Mouse (Mus musculus) embryonic facial prominence, embryonic 14.5 days (tissue): ENCODE measurements around the gene Zzz3. TPM values are rescaled to one million over a fixed set of nuclear protein-coding genes. Genes with fewer than 3 reads are reported as not detected.

Experiments used
- ATAC-seq: fragments of 200-750 bp; cut with Nextera tagmentation; 2 replicates; pipeline ENCODE4 v1.8.0; 2017; ENCODE audit warnings: low read depth, moderate number of reproducible peaks, moderate TSS enrichment
- DNase-seq: peaks from one replicate; pipeline ENCODE4 v3.0.0-alpha.2; 2015; ENCODE audit warnings: low spot score
- H3K27ac ChIP-seq: fragments of 300-500 bp; sonication (generic); replicated peaks from 2 replicates; pipeline ENCODE4 v1.5.1; 2014; ENCODE audit warnings: low read depth, mild to moderate bottlenecking, low read length, moderate library complexity
- H3K27me3 ChIP-seq: fragments of 300-500 bp; sonication (generic); replicated peaks from 2 replicates; pipeline ENCODE4 v1.6.1; 2014; ENCODE audit warnings: low read length; ENCODE audit not compliant: control insufficient read depth, insufficient read depth
- H3K36me3 ChIP-seq: fragments of 300-500 bp; sonication (generic); 2 replicates; pipeline ENCODE4 v1.6.1; 2014; ENCODE audit warnings: low read length, mixed read lengths; ENCODE audit not compliant: control insufficient read depth, insufficient read depth
- H3K4me1 ChIP-seq: fragments of 300-500 bp; sonication (generic); 2 replicates; pipeline ENCODE4 v1.6.1; 2014; ENCODE audit warnings: antibody characterized with exemption, low read length; ENCODE audit not compliant: control insufficient read depth, insufficient read depth
- H3K4me2 ChIP-seq: fragments of 300-500 bp; sonication (generic); 2 replicates; pipeline ENCODE4 v1.6.1; 2014; ENCODE audit warnings: low read depth, mild to moderate bottlenecking, low read length, moderate library complexity, mixed read lengths
- H3K4me3 ChIP-seq: fragments of 300-500 bp; sonication (generic); 2 replicates; pipeline ENCODE4 v1.5.1; 2014; ENCODE audit warnings: low read depth, mild to moderate bottlenecking, low read length
- H3K9ac ChIP-seq: fragments of 300-500 bp; sonication (generic); 2 replicates; pipeline ENCODE4 v1.6.1; 2014; ENCODE audit warnings: low read depth, mild to moderate bottlenecking, low read length, moderate library complexity, mixed read lengths
- H3K9me3 ChIP-seq: fragments of 300-500 bp; sonication (generic); 2 replicates; pipeline ENCODE4 v1.6.1; 2016; ENCODE audit warnings: low read length; ENCODE audit not compliant: control insufficient read depth
- WGBS: fragments of 180-500 bp; shearing (Covaris S2); extraction: QIAGEN DNeasy Blood & Tissue Kit; methylation state at CpG from one replicate; pipeline ENCODE4 v1.1.7; 2014; 5-methylcytosine and 5-hydroxymethylcytosine counted together
- polyA plus RNA-seq: library from polyadenylated mRNA; unstranded; fragments of >200 nt; fragmentation: Nextera tagmentation; extraction: Ambion mirVana; gene quantifications from 2 replicates; pipeline ENCODE4 v1.2.1, GENCODE M21; 2014

Zzz3 gene
- polyA plus RNA-seq, 1 experiment from 2014 or later: 48.3 TPM

DNA sequence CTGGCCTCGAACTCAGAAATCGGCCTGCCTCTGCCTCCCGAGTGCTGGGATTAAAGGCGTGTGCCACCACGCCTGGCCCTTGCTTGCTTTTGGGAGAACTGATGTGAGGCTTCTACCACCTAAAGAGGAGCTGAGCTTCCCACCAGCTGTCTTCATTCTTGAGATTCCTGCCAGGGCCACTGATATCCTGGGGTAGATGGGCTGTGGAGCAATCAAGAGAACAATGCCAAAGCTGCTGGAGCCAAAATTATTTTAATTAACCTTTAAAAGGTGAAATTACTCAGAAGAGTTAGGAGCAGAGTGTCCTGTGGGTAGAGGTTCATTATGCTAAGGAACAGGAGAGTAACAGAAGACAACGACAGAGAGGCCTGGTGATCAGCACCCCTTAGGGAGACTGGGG lies 70.1 kb downstream of the Zzz3 start:
- H3K27ac ChIP-seq: no peak overlapping the region
- no peak overlapping the region for H3K4me3 ChIP-seq
- H3K9ac ChIP-seq: no peak overlapping the region
- no peak for DNase-seq
- H3K4me2 ChIP-seq: no peak overlapping the region
- no peaks in the 10 kb centered on the region for H3K27me3 ChIP-seq
- ATAC-seq: no peak
- peaks cover 22% of the 10 kb centered on the region for H3K36me3 ChIP-seq
- peaks cover 9% of the 10 kb centered on the region; the same call in 1 of the 2 replicates for H3K4me1 ChIP-seq
- 78% methylated on average over 6 of the region's 6 CpGs for WGBS
- H3K9me3 ChIP-seq: no peaks in the 10 kb centered on the region

DNA sequence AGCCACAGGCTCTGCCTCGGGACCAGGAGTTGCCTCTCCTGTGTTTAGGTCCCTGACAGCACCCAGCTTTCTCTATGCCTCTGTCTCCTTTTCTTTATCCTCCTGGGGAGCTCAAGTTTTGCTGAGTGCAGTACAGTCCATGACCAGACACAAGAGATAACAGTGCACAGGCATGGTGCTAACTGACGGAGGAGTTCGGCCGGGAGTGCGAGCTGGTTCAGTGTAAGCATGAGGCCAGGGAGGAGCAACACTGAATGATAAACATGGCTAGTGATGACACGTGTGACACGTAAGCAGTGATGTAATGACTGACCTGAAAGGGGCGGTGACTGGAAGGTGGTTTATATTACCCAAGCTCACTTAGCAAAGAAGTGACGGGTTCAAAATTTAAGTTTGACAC lies 71.6 kb downstream of the Zzz3 start:
- DNase-seq: no peak
- Histone ChIP-seq H3K4me1 (peaks cover 9% of the 10 kb centered on the region; the same call in 1 of the 2 replicates), H3K4me3 (no peak overlapping the region), H3K4me2 (no peak overlapping the region), H3K27ac (no peak overlapping the region), H3K36me3 (peaks cover 11% of the 10 kb centered on the region), H3K27me3 (no peaks in the 10 kb centered on the region), H3K9ac (no peak overlapping the region), H3K9me3 (no peaks in the 10 kb centered on the region)
- 91% methylated on average over 9 of the region's 9 CpGs for WGBS
- ATAC-seq: no peak

DNA sequence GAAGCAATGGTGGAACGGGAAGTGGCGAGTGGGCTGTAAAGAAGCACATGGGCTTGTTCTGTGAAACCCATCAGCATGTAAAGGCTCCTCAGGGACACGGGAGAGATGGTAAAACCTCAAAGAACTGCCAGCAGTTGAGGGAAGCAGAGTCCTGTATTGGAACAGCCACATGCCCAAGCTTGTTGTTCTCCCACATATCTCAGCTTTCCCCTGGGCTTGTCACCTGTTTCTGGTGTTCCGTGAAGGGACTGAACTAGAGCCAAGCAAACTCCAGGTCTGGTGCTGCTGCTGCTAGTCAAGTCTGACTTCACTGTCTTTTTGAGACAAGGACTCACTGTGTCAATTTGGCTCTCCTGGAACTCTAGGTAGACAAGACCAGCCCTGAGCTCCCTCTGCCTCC lies 72.0 kb downstream of the Zzz3 start:
- peaks cover 8% of the 10 kb centered on the region for H3K36me3 ChIP-seq
- H3K27me3 ChIP-seq: no peaks in the 10 kb centered on the region
- H3K27ac ChIP-seq: no peak overlapping the region
- no peak overlapping the region for H3K4me2 ChIP-seq
- no peak overlapping the region for H3K4me3 ChIP-seq
- WGBS: 73% methylated on average over 4 of the region's 4 CpGs
- DNase-seq (peak; percentile 60), ATAC-seq (peak; percentile 42; the same call in 1 of the 2 replicates)
- no peaks in the 10 kb centered on the region for H3K9me3 ChIP-seq
- H3K4me1 ChIP-seq: peaks cover 9% of the 10 kb centered on the region; the same call in 1 of the 2 replicates
- no peak overlapping the region for H3K9ac ChIP-seq

DNA sequence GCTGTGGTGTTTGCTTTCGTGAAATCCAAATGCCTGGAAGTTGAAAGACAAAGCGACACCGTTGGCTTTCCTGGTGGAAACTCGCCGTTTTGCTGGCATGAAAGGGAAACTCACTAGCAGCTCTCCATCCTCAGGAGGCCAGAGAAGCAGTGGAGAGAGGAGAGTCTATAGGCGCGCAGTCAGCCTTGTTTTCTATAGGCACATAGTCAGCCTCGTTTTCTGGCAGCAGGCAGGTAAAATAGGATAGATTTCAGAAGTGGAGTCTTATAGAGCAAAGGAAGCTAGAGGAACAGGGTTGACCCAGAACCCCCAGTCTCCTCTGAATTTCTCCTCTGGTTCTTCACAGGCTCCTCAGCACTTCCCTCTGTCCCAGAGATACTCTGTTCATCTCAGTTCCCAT lies 72.8 kb downstream of the Zzz3 start:
- peaks cover 6% of the 10 kb centered on the region; the same call in 1 of the 2 replicates for H3K36me3 ChIP-seq
- ATAC-seq (no peak), DNase-seq (no peak)
- no peak overlapping the region for H3K4me2 ChIP-seq
- WGBS: 82% methylated on average over 8 of the region's 8 CpGs
- H3K9ac ChIP-seq: no peak overlapping the region
- H3K9me3 ChIP-seq: no peaks in the 10 kb centered on the region
- H3K27me3 ChIP-seq: no peaks in the 10 kb centered on the region
- no peak overlapping the region for H3K4me3 ChIP-seq
- peaks cover 9% of the 10 kb centered on the region; the same call in 1 of the 2 replicates for H3K4me1 ChIP-seq
- H3K27ac ChIP-seq: no peak overlapping the region

DNA sequence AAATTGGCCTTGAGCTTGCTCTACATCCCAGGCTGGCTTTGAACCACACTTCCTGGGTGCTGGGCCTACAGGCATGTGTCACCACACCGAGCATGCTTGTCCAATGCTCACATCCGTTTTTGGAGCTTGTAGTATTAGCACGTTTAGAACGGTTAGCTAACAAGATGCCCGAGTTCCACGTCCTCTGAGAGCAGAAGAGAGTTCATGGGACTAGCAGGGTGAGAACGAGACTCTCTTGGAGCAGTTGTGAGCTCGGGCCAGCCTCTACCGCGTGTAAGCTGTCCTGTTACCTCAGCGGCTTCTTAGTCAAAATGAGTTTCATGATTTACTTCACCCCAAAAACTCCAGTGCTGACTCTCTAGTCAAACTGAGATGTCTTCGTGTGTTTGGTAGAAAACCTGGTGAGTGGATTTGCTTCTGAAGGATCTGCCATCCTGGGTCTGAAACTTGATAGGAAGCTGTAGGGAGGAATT lies 73.3 kb downstream of the Zzz3 start:
- DNase-seq: peak; percentile 45
- Histone ChIP-seq H3K36me3 (0 out of 2 replicates have a peak, but pooled peaks cover under 1% of the 10 kb centered on the region), H3K4me1 (peaks cover 9% of the 10 kb centered on the region; the same call in 1 of the 2 replicates), H3K9ac (no peak overlapping the region), H3K4me2 (no peak overlapping the region), H3K27ac (no peak overlapping the region), H3K27me3 (no peaks in the 10 kb centered on the region), H3K4me3 (no peak overlapping the region), H3K9me3 (no peaks in the 10 kb centered on the region)
- WGBS: 75% methylated on average over 12 of the region's 12 CpGs
- no peak for ATAC-seq

DNA sequence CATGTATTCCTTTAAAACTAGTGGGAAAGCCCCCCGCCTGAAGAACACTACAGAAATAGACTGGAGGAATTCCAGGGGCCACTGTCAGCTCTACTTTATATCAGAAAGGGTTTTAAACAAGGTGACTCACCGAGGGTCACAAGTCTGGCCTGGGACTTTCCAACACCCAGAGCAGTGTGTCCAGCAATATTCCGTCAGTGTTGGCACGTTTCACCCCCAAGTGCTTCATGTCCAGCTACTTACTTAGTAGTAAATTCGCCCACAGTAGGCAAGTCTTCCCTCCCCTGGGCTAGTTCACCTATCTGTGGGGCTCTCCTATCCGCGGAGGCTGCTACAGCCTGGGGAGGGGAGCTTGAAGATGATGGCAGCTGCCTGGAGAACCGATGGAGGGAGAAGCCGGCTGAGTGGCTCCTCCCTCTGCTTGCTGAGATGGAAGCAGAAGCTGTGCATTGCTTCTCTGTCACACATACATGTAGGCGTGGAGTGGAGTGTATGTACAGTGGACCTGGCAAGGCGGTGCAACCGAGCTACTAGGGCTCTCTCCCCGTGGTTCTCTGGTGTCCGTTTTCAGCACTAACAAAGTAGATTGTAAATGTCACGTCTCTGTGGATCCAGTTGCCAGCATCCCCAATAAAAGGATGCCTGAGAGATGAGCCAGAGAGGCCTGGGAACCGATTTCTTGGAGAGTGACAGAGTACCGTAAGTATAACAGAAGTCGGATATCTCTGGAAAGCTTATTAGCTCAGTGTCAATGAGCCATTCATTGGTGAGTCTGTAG lies 74.3 kb downstream of the Zzz3 start:
- H3K4me1 ChIP-seq: peaks cover 9% of the 10 kb centered on the region; the same call in 1 of the 2 replicates
- H3K9ac ChIP-seq: no peak overlapping the region
- no peak overlapping the region for H3K4me3 ChIP-seq
- H3K9me3 ChIP-seq: no peaks in the 10 kb centered on the region
- H3K4me2 ChIP-seq: no peak overlapping the region
- H3K36me3 ChIP-seq: no peaks in the 10 kb centered on the region
- no peak overlapping the region for H3K27ac ChIP-seq
- WGBS: 64% methylated on average over 18 of the region's 18 CpGs
- ATAC-seq (no peak), DNase-seq (no peak)
- H3K27me3 ChIP-seq: no peaks in the 10 kb centered on the region

DNA sequence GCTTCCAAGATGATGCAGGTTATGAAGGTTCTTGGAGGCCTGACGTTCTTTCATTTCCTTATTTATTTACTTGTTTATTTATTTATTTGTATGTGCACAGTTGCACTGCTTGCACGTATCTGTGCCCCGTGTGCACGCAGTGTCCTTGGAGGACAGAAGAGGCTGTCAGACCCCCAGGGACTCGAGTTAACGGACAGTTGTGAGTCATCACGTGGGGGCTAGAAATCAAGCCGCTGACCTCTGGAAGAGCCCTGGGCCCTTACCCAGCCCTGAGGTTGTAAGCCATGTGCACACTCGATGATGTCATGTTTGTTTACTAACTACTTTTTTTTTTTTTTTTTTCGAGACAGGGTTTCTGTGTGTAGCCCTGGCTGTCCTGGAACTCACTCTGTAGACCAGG lies 75.1 kb downstream of the Zzz3 start:
- no peak for DNase-seq
- H3K36me3 ChIP-seq: no peaks in the 10 kb centered on the region
- no peaks in the 10 kb centered on the region for H3K27me3 ChIP-seq
- H3K9me3 ChIP-seq: no peaks in the 10 kb centered on the region
- ATAC-seq: no peak
- H3K4me3 ChIP-seq: no peak overlapping the region
- peaks cover 9% of the 10 kb centered on the region; the same call in 1 of the 2 replicates for H3K4me1 ChIP-seq
- 82% methylated on average over 10 of the region's 10 CpGs for WGBS
- H3K9ac ChIP-seq: no peak overlapping the region
- H3K4me2 ChIP-seq: no peak overlapping the region
- H3K27ac ChIP-seq: no peak overlapping the region

DNA sequence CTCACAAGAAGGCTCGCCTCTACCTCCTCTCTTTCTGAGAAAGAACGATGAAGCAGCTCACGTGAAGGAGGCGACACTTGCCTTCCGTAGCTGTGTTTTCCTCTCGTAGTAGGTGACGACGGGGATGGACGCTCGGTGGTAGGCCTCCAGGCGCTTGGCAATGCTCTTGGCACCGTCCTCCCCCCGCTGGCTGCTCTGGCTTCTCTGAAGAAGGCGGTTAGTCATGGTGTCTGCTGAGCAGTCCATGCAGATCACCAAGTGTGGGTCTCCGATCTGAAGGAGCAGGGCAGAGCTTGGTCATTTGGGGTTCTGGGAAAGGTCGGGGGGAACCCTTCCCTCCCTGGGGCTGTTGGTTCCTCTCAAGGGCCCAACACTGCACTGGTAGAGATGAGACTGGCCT lies 77.4 kb downstream of the Zzz3 start:
- Histone ChIP-seq H3K9ac (no peak overlapping the region), H3K36me3 (no peaks in the 10 kb centered on the region), H3K27me3 (no peaks in the 10 kb centered on the region), H3K4me1 (peaks cover 9% of the 10 kb centered on the region; the same call in 1 of the 2 replicates), H3K4me2 (no peak overlapping the region), H3K9me3 (no peaks in the 10 kb centered on the region), H3K27ac (no peak overlapping the region), H3K4me3 (no peak overlapping the region)
- ATAC-seq (no peak), DNase-seq (no peak)
- WGBS: 81% methylated on average over 16 of the region's 16 CpGs
